Mouse (Mus musculus) kidney, embryonic 14.5 days (tissue): Measurements from ENCODE around the gene Sigirr. TPM values are rescaled to one million over a fixed set of nuclear protein-coding genes. Genes with fewer than 3 reads are reported as not detected.

ENCODE experiments used
- ATAC-seq: fragments of 200-750 bp; cut with Nextera tagmentation; 2 replicates; pipeline ENCODE4 v1.8.0; 2017; ENCODE audit warnings: moderate number of reproducible peaks, mild to moderate bottlenecking, moderate TSS enrichment, moderate library complexity; ENCODE audit not compliant: low FRiP score, low TSS enrichment
- H3K27ac ChIP-seq: fragments of 300-500 bp; sonication (generic); 2 replicates; pipeline ENCODE4 v1.5.1; 2014; ENCODE audit warnings: low read depth, mild to moderate bottlenecking, low read length, moderate library complexity, mixed read lengths
- H3K27me3 ChIP-seq: fragments of 300-500 bp; sonication (generic); 2 replicates; pipeline ENCODE4 v1.6.1; 2014; ENCODE audit warnings: mild to moderate bottlenecking, low read length; ENCODE audit not compliant: control insufficient read depth, insufficient read depth
- H3K36me3 ChIP-seq: fragments of 300-500 bp; sonication (generic); 2 replicates; pipeline ENCODE4 v1.6.1; 2014; ENCODE audit warnings: low read length, mixed read lengths; ENCODE audit not compliant: control insufficient read depth, insufficient read depth
- H3K4me1 ChIP-seq: fragments of 300-500 bp; sonication (generic); 2 replicates; pipeline ENCODE4 v1.6.1; 2014; ENCODE audit warnings: low read length, mixed read lengths; ENCODE audit not compliant: control insufficient read depth, insufficient read depth
- H3K4me2 ChIP-seq: fragments of 300-500 bp; sonication (generic); replicated peaks from 2 replicates; pipeline ENCODE4 v1.6.1; 2014; ENCODE audit warnings: low read depth, mild to moderate bottlenecking, low read length
- H3K4me3 ChIP-seq: fragments of 300-500 bp; sonication (generic); 2 replicates; pipeline ENCODE4 v1.5.1; 2014; ENCODE audit warnings: mild to moderate bottlenecking, low read length
- H3K9ac ChIP-seq: fragments of 300-500 bp; sonication (generic); 2 replicates; pipeline ENCODE4 v1.6.1; 2014; ENCODE audit warnings: low read depth, mild to moderate bottlenecking, low read length, moderate library complexity
- H3K9me3 ChIP-seq: fragments of 300-500 bp; sonication (generic); 2 replicates; pipeline ENCODE4 v1.6.1; 2016; ENCODE audit warnings: low read length; ENCODE audit not compliant: control insufficient read depth
- WGBS: fragments of 180-500 bp; shearing (Covaris S2); extraction: QIAGEN DNeasy Blood & Tissue Kit; methylation state at CpG from one replicate; pipeline ENCODE4 v1.1.7; 2014; 5-methylcytosine and 5-hydroxymethylcytosine counted together
- polyA plus RNA-seq: library from polyadenylated mRNA; unstranded; fragments of >200 nt; fragmentation: Nextera tagmentation; extraction: Ambion mirVana; gene quantifications from 2 replicates; pipeline ENCODE4 v1.2.1, GENCODE M21; 2014

The Sigirr gene
- polyA plus RNA-seq, 1 experiment from 2014 or later: 11.7 TPM

DNA sequence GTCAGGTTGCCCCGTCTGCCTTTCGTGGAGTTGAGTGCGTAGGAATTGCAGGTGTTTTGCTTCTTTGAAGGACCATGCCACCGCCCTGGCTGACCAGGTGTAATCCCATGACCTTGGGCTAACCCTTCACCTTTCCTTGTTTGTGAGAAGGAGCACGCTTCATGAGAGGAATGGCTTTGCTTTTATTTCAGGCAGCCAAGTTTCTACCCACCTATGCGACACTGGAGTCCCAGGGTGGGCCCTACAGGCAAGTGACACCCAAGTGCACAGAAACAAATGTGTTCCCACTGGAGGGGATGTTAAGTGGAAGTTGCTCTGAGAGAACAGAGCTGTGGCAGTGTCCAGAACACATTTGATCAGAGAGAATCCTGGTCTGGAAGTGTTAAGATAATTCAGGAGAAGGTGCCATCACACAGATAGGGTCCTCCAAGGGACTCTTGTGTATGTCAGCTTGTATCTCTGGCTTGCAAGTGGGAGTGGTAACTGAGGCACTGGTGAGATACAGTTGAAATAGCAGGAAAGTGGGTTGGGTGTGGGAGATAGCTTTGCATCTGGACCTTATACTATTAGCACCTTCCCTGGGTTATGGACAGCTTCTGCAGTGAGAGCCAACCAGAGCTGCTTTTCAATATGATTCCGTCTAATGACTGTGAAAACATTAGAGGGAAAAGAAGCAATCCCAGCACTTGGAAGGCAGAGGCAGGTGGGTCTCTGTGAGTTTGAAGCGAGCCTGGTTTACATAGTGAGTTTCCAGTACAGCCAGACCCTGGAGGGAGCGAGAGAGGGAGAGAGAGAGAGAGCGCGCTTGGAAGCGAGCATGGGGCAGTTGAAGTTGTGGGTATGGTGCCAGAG is 31.8 kb upstream of the Sigirr start:
- Histone ChIP-seq H3K4me3 (peak overlapping the region; percentile 94), H3K4me2 (peak overlapping the region; percentile 59), H3K27ac (no peak overlapping the region), H3K9me3 (no peaks in the 10 kb centered on the region), H3K9ac (peak overlapping the region; percentile 94), H3K4me1 (peaks cover 10% of the 10 kb centered on the region; the same call in 1 of the 2 replicates), H3K36me3 (peaks cover 21% of the 10 kb centered on the region), H3K27me3 (no peaks in the 10 kb centered on the region)
- ATAC-seq: no peak
- WGBS: 53% methylated on average over 12 of the region's 12 CpGs

DNA sequence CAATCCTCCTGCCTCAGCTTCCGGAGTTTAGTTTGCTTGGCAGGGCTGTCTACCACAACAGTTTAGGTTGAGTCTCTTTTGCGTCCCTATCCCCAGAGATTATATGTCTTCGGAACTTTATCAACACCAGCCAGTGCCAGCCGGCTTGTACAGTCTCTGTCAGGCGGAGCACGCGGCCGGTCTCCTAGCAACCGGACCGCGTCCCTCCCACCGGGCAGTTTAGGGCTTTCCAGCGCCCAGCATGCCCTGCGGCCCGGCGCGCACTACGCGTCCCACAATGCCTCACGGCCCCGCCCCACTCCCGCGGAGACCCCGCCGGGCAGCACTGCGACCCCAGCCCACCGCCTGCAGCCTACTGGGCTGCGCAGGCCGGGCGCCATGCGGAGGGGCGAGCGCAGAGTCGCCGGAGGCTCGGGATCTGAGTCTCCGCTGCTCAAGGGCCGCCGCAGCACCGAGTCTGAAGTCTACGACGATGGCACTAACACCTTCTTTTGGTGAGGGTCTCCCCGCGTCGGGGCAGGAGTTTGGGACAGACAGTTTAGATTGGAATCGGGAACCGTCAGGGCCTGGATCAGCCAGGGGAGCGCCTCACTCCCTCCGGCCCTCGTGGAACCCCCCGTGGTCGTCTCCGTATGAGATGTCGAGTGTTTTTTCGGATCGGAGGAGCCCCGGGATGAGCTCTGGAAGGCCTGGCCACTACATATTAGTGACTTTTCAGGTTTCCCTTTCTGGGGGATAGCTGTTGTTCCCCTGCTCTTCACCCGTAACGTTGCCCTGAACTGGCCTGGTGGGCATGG is 30.9 kb upstream of the Sigirr start:
- no peaks in the 10 kb centered on the region for H3K9me3 ChIP-seq
- peak; percentile 99 for ATAC-seq
- no peak overlapping the region for H3K27ac ChIP-seq
- WGBS: under 1% methylated on average over 59 of the region's 59 CpGs
- H3K4me2 ChIP-seq: peak overlapping the region; percentile 59
- H3K27me3 ChIP-seq: no peaks in the 10 kb centered on the region
- peak overlapping the region; percentile 94 for H3K9ac ChIP-seq
- H3K4me3 ChIP-seq: peak overlapping the region; percentile 94
- peaks cover 12% of the 10 kb centered on the region for H3K36me3 ChIP-seq
- H3K4me1 ChIP-seq: peaks cover 10% of the 10 kb centered on the region; the same call in 1 of the 2 replicates

DNA sequence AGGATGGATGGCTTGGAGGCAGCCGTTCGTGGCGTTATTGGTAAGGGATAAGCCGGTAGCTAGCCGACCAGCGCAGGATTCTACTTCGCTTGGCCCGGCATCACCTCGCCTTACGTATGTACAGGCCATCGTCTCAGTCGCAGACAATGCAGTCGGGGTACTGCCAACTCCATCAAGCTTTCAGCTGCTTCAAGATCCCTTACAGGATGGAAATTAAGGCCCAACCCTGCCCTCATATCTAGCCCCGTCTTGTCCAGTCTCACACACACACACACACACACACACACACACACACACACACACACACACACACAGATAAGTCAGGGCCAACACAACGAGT is 23.1 kb upstream of the Sigirr start:
- under 1% methylated on average over 15 of the region's 15 CpGs for WGBS
- H3K9me3 ChIP-seq: no peaks in the 10 kb centered on the region
- no peaks in the 10 kb centered on the region for H3K27me3 ChIP-seq
- H3K36me3 ChIP-seq: no peaks in the 10 kb centered on the region
- 0 out of 2 replicates have a peak, but pooled peaks cover 3% of the 10 kb centered on the region for H3K4me1 ChIP-seq
- peak overlapping the region; percentile 58 for H3K4me2 ChIP-seq
- peak overlapping the region; percentile 55 for H3K4me3 ChIP-seq
- peak overlapping the region; percentile 86 for H3K27ac ChIP-seq
- ATAC-seq: peak; percentile 53; the same call in 1 of the 2 replicates
- peak overlapping the region; percentile 67 for H3K9ac ChIP-seq

DNA sequence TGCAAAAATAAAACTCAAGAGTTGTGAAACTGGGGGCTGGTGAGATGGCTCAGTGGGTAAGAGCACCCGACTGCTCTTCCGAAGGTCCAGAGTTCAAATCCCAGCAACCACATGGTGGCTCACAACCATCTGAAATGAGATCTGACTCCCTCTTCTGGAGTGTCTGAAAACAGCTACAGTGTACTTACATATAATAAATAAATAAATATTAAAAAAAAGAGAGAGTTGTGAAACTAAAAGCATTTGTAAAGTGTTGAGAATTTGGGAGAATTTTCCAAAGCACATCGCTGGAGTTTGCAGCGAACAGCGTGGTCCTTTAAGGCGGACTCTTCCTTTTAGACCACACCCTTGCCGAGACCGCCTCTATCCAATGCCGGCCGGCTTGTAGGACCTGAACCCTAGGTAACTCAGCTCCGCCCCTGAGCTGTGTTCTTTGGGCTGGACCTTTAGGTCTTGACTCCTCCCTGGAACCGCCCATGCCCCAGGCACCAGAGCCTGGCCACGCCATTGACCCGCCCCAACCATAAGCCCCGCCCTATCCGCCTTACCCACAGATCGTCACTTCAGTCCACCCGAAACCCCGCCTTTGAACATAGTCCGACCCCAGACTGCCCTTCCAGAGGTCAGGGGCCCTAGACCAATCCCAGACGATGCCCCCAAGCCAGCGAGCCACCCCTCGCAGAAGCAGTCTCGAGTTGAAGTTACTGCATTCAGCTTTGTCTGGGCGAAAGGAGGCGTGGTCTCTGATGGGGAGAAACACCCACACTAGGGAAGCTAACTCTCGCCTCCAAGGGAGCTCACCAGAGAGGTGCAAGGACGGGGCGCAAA is 22.5 kb upstream of the Sigirr start:
- Histone ChIP-seq H3K9me3 (no peaks in the 10 kb centered on the region), H3K9ac (peak overlapping the region; percentile 67), H3K4me3 (peak overlapping the region; percentile 55), H3K4me1 (0 out of 2 replicates have a peak, but pooled peaks cover 3% of the 10 kb centered on the region), H3K36me3 (no peaks in the 10 kb centered on the region), H3K27ac (peak overlapping the region; percentile 86), H3K27me3 (no peaks in the 10 kb centered on the region), H3K4me2 (peak overlapping the region; percentile 58)
- ATAC-seq: peak; percentile 99
- 3% methylated on average over 29 of the region's 29 CpGs for WGBS

DNA sequence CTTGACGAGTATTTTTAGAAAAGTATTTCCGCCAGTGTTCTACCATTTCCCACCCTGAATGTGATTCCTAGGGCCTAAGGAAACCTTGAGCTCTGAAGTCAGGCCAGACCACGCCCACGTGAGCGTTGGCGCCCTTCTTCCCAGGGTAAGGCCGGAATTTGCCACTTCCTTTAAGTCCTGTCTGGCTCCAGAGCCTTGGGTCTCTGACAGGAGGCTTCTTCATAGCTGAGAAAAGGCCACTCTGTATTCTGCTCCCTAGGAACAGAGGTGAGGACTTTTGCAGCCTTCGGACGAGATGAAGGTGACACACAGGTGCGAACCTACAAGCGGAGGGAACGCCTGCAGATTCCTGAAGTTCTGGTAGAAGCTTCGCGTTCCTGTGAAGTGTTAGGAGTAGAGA is 21.9 kb upstream of the Sigirr start, which contains the start of gene Ptdss2:
TSS of gene Ptdss2 (plus strand) at position 138 of the 400 bp plus-strand sequence.
- WGBS: 42% methylated on average over 14 of the region's 14 CpGs
- H3K36me3 ChIP-seq: no peaks in the 10 kb centered on the region
- no peak for ATAC-seq

DNA sequence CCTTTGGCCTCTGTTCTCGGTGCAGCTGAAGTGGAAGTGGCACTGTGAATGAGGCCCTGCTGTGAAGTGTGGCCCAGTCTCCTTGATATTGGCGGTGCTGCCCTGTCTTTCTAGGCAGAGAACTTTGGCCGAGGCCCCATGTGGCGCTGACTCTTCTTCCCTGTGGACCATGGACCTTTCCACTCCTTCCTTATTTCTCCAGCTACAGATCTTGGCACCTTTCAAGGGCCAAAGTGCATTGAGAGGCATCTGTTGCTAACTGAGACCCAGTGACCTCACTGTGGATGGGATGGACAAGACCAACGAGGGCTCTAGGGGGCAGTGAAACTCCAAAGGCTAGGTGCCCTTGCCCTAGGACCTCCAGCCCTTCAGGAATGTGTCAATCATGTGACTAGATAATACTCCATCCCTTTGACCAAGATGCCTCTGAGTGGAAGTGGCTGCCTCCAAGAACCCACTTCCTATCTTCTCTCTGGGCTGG is 20.7 kb upstream of the Sigirr start:
- WGBS: 82% methylated on average over 5 of the region's 5 CpGs
- no peak overlapping the region for H3K9ac ChIP-seq

More for the DNA sequence above, 21.9 kb upstream of the Sigirr start, which contains the start of gene Ptdss2:
- Histone ChIP-seq H3K4me3 (peak within 1 kb of the TSS; percentile 55), H3K9me3 (no peaks in the 10 kb centered on the region), H3K27ac (peak within 1 kb of the TSS; percentile 86), H3K4me2 (peak within 1 kb of the TSS; percentile 58), H3K27me3 (no peaks in the 10 kb centered on the region), H3K4me1 (0 out of 2 replicates have a peak, but pooled peaks cover 3% of the 10 kb centered on the region), H3K9ac (peak within 1 kb of the TSS; percentile 67)

DNA sequence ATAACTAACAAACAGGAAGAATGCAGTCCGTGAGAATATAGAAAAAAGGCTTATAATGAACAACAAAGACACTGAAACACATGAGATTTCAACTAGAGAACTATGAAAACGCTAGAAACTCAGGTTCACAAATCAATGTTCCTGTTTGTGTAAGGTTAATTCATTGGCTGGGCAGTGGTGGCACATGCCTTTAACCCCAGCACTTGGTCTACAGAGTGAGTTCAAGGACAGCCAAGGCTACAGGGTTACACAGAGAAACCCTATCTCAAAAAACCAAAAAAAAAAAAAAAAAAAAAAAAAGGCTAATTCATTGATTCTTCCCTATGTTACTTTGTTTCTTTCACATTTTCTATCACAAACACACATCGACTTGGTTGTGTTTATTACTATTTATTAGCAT is 20.2 kb upstream of the Sigirr start:
- WGBS: 90% methylated on average over 3 of the region's 3 CpGs
- ATAC-seq: no peak
- H3K4me3 ChIP-seq: no peak overlapping the region
- H3K9ac ChIP-seq: no peak overlapping the region
- H3K4me1 ChIP-seq: 0 out of 2 replicates have a peak, but pooled peaks cover 3% of the 10 kb centered on the region
- H3K27ac ChIP-seq: no peak overlapping the region
- no peaks in the 10 kb centered on the region for H3K9me3 ChIP-seq
- no peaks in the 10 kb centered on the region for H3K27me3 ChIP-seq
- no peaks in the 10 kb centered on the region for H3K36me3 ChIP-seq
- no peak overlapping the region for H3K4me2 ChIP-seq

More for the DNA sequence above, 20.7 kb upstream of the Sigirr start:
- Histone ChIP-seq H3K27me3 (no peaks in the 10 kb centered on the region), H3K9me3 (no peaks in the 10 kb centered on the region), H3K27ac (no peak overlapping the region), H3K4me1 (0 out of 2 replicates have a peak, but pooled peaks cover 3% of the 10 kb centered on the region), H3K4me3 (no peak overlapping the region), H3K36me3 (no peaks in the 10 kb centered on the region), H3K4me2 (no peak overlapping the region)
- ATAC-seq: no peak

DNA sequence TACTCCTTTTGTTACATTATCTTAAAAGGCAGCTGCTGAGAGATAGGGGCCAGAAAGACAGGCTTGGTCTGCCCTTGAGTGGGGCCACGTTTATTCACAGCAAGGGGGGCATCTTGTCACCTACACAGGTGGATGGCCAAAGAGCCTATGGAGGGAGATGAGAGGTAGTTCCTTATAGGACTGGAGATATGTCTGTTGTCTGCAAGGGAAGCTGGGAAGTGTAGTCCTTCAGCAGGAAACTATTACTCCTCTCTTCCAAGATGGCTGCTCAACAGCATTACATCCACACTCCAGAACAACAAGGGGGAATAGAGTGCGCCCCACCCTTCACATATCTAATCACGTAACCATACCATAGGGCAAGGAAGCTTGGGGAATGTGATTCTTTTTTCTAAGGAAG is 19.1 kb upstream of the Sigirr start:
- 0 out of 2 replicates have a peak, but pooled peaks cover 3% of the 10 kb centered on the region for H3K4me1 ChIP-seq
- 75% methylated on average over 3 of the region's 3 CpGs for WGBS
- H3K4me2 ChIP-seq: no peak overlapping the region
- no peak overlapping the region for H3K27ac ChIP-seq
- H3K27me3 ChIP-seq: no peaks in the 10 kb centered on the region
- no peaks in the 10 kb centered on the region for H3K36me3 ChIP-seq
- H3K9me3 ChIP-seq: no peaks in the 10 kb centered on the region
- no peak for ATAC-seq
- H3K4me3 ChIP-seq: no peak overlapping the region
- H3K9ac ChIP-seq: no peak overlapping the region
